Mouse (Mus musculus) heart, embryonic 12.5 days (tissue): ENCODE results near the gene Gm20838. TPM values are rescaled to one million over a fixed set of nuclear protein-coding genes. Genes with fewer than 3 reads are reported as not detected.
"Not testable (repeated sequence)": the region's sequence is repeated elsewhere in the genome, so short reads cannot be mapped to it uniquely, and the experiment has no call there.

Experiments
- ATAC-seq: fragments of 200-750 bp; cut with Nextera tagmentation; 2 replicates; pipeline ENCODE4 v1.8.0; 2017; ENCODE audit warnings: moderate TSS enrichment, moderate library complexity; ENCODE audit not compliant: insufficient number of reproducible peaks, low FRiP score
- H3K27ac ChIP-seq: fragments of 300-500 bp; sonication (generic); 2 replicates; pipeline ENCODE4 v1.5.1; 2016; ENCODE audit warnings: mild to moderate bottlenecking, moderate library complexity; ENCODE audit not compliant: poor library complexity, severe bottlenecking
- H3K27me3 ChIP-seq: fragments of 300-500 bp; sonication (generic); replicated peaks from 2 replicates; pipeline ENCODE4 v1.6.1; 2016; ENCODE audit warnings: mild to moderate bottlenecking, moderate library complexity
- H3K36me3 ChIP-seq: fragments of 300-500 bp; sonication (generic); 2 replicates; pipeline ENCODE4 v1.6.1; 2016; ENCODE audit warnings: mild to moderate bottlenecking, moderate library complexity
- H3K4me1 ChIP-seq: fragments of 300-500 bp; sonication (generic); replicated peaks from 2 replicates; pipeline ENCODE4 v1.6.1; 2016; ENCODE audit warnings: mild to moderate bottlenecking
- H3K4me2 ChIP-seq: fragments of 300-500 bp; sonication (generic); 2 replicates; pipeline ENCODE4 v1.6.1; 2016; ENCODE audit warnings: mild to moderate bottlenecking, moderate library complexity
- H3K4me3 ChIP-seq: fragments of 300-500 bp; sonication (generic); 2 replicates; pipeline ENCODE4 v1.5.1; 2016; ENCODE audit warnings: mild to moderate bottlenecking
- H3K9ac ChIP-seq: fragments of 300-500 bp; sonication (generic); 2 replicates; pipeline ENCODE4 v1.6.1; 2016; ENCODE audit warnings: mild to moderate bottlenecking, moderate library complexity
- H3K9me3 ChIP-seq: fragments of 300-500 bp; sonication (generic); replicated peaks from 2 replicates; pipeline ENCODE4 v1.6.1; 2016; ENCODE audit warnings: mild to moderate bottlenecking, moderate library complexity
- WGBS: fragments of 180-500 bp; shearing (Covaris S2); methylation state at CpG from one replicate; pipeline ENCODE4 v1.1.7; 2016; 5-methylcytosine and 5-hydroxymethylcytosine counted together
- polyA plus RNA-seq: library from polyadenylated mRNA; unstranded; fragments of >200 nt; fragmentation: Nextera tagmentation; extraction: Ambion mirVana; gene quantifications from 2 replicates; pipeline ENCODE4 v1.2.1, GENCODE M21; 2016

Gm20838 gene
- polyA plus RNA-seq: not detected in 2 replicates

DNA sequence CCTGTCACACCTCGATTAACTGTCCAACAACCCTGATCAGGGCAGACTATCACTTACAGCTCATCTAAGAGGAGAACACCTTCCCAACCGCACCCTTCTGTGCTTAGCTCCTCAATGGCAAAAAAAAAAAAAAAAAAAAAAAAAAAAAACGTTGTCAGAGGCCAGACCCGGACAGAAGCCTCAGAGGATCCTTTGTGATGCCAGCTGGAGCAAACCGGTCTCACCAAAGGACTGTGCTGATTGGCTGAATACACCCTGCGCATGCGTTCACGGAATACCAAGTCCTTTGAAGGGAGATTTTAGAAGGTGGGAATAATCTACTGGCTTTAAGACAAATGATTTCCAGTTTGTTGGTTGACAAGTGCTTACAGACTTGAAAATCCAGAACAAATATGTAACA, at the start of gene Gm20838:
TSS of gene Gm20838 (minus strand) at position 101 of the 400 bp plus-strand sequence.
- H3K9me3 ChIP-seq, H3K4me3 ChIP-seq, H3K27me3 ChIP-seq, H3K4me1 ChIP-seq, H3K36me3 ChIP-seq, H3K4me2 ChIP-seq, H3K27ac ChIP-seq, H3K9ac ChIP-seq, ATAC-seq: not testable (repeated sequence)
- no CpG with 5 or more reads among the region's 8 CpGs for WGBS
